Mouse (Mus musculus): Measurements from ENCODE around the gene Zbbx. TPM values are rescaled to one million over a fixed set of nuclear protein-coding genes. Genes with fewer than 3 reads are reported as not detected.

Gene Zbbx
- total and polyA plus RNA-seq, 3 experiments = 0.12 TPM; not detected in 2

GRCm38 (mm10) chr3:75078906-75079305 is 85.9 kb downstream of the Zbbx start:
- Histone ChIP-seq H3K79me2 (replicated peaks; ENCODE audit: control insufficient read depth, insufficient read depth, low read length) (no peaks in the 10 kb centered on the region), H3K36me3 (ENCODE audit: control insufficient read depth, insufficient read depth, low read length) (no peaks in the 10 kb centered on the region), H3K27ac (no peak overlapping the region), H3K4me1 (ENCODE audit: control insufficient read depth, insufficient read depth, low read length) (no peaks in the 10 kb centered on the region), H3K9ac (ENCODE audit: low read depth, low read length) (no peak overlapping the region), H3K4me3 (no peak overlapping the region), H3K27me3 (ENCODE audit: control insufficient read depth, insufficient read depth, low read length) (no peaks in the 10 kb centered on the region)
- DNase-seq = no peak
- WGBS = 67% methylated on average over 1 of the region's 1 CpGs
- no peak for TF ChIP-seq POLR2A (IDR thresholded peaks at IDR 0.05; ENCODE audit: insufficient read depth, low read depth, low read length)
- TF ChIP-seq EP300 (IDR thresholded peaks at IDR 0.05; ENCODE audit: insufficient read depth, low read depth, low read length) = no peak
- TF ChIP-seq CTCF (IDR thresholded peaks at IDR 0.05) = no peak
- intact Hi-C loops (cut with DNase I) = no loop called here

GRCm38 (mm10) chr3:75009701-75010100 is 155.1 kb downstream of the Zbbx start:
- Histone ChIP-seq H3K4me3 (no peak overlapping the region), H3K79me2 (replicated peaks; ENCODE audit: control insufficient read depth, insufficient read depth, low read length) (no peaks in the 10 kb centered on the region), H3K36me3 (ENCODE audit: control insufficient read depth, insufficient read depth, low read length) (no peaks in the 10 kb centered on the region), H3K9ac (ENCODE audit: low read depth, low read length) (no peak overlapping the region), H3K4me1 (ENCODE audit: control insufficient read depth, insufficient read depth, low read length) (no peaks in the 10 kb centered on the region), H3K27ac (no peak overlapping the region), H3K27me3 (ENCODE audit: control insufficient read depth, insufficient read depth, low read length) (no peaks in the 10 kb centered on the region)
- 80% methylated on average over 1 of the region's 1 CpGs for WGBS
- no peak for TF ChIP-seq EP300 (IDR thresholded peaks at IDR 0.05; ENCODE audit: insufficient read depth, low read depth, low read length)
- no peak for TF ChIP-seq POLR2A (IDR thresholded peaks at IDR 0.05; ENCODE audit: insufficient read depth, low read depth, low read length)
- no peak for TF ChIP-seq CTCF (IDR thresholded peaks at IDR 0.05)
- no peak for DNase-seq
- intact Hi-C loops (cut with DNase I) = no loop called here

Other genes starting within 250 kb of the Zbbx start
- not detected for gene Serpini2, start 105.0 kb upstream of the Zbbx start, total RNA-seq (2021)
- gene Serpini2, start 105.0 kb upstream of the Zbbx start, polyA plus RNA-seq (2012; rRNA removed) = not detected in 2 replicates

Measured in heart, adult 2 months (tissue).